Mouse (Mus musculus) lung, embryonic 14.5 days (tissue): ENCODE data around the gene Gns. TPM values are rescaled to one million over a fixed set of nuclear protein-coding genes. Genes with fewer than 3 reads are reported as not detected.

Experiments used
- ATAC-seq: fragments of 200-750 bp; cut with Nextera tagmentation; 2 replicates; pipeline ENCODE4 v1.8.0; 2017; ENCODE audit warnings: mild to moderate bottlenecking, moderate TSS enrichment, moderate library complexity; ENCODE audit not compliant: insufficient read depth
- DNase-seq: peaks from one replicate; pipeline ENCODE4 v3.0.0-alpha.2; 2015
- H3K27ac ChIP-seq: fragments of 300-500 bp; sonication (generic); 2 replicates; pipeline ENCODE4 v1.5.1; 2014; ENCODE audit warnings: low read depth, mild to moderate bottlenecking, moderate library complexity
- H3K27me3 ChIP-seq: fragments of 300-500 bp; sonication (generic); 2 replicates; pipeline ENCODE4 v1.6.1; 2014; ENCODE audit warnings: low read length, control low read depth; ENCODE audit not compliant: insufficient read depth
- H3K36me3 ChIP-seq: fragments of 300-500 bp; sonication (generic); 2 replicates; pipeline ENCODE4 v1.6.1; 2014; ENCODE audit warnings: control low read depth; ENCODE audit not compliant: insufficient read depth
- H3K4me1 ChIP-seq: fragments of 300-500 bp; sonication (generic); 2 replicates; pipeline ENCODE4 v1.6.1; 2014; ENCODE audit warnings: antibody characterized with exemption, control low read depth; ENCODE audit not compliant: insufficient read depth
- H3K4me2 ChIP-seq: fragments of 300-500 bp; sonication (generic); 2 replicates; pipeline ENCODE4 v1.6.1; 2014; ENCODE audit warnings: mild to moderate bottlenecking
- H3K4me3 ChIP-seq: fragments of 300-500 bp; sonication (generic); 2 replicates; pipeline ENCODE4 v1.5.1; 2014; ENCODE audit warnings: low read depth, low read length
- H3K9ac ChIP-seq: fragments of 300-500 bp; sonication (generic); 2 replicates; pipeline ENCODE4 v1.6.1; 2014
- H3K9me3 ChIP-seq: fragments of 300-500 bp; sonication (generic); 2 replicates; pipeline ENCODE4 v1.6.1; 2016; ENCODE audit warnings: low read depth, low read length, control low read depth
- CTCF ChIP-seq: IDR thresholded peaks from 2 replicates; pipeline ENCODE4 v1.5.1; 2016; ENCODE audit warnings: antibody characterized with exemption, low read depth
- WGBS: fragments of 180-500 bp; shearing (Covaris S2); extraction: QIAGEN DNeasy Blood & Tissue Kit; methylation state at CpG from one replicate; pipeline ENCODE4 v1.1.7; 2014; 5-methylcytosine and 5-hydroxymethylcytosine counted together
- polyA plus RNA-seq: library from polyadenylated mRNA; unstranded; fragments of >200 nt; fragmentation: Nextera tagmentation; extraction: Ambion mirVana; gene quantifications from 2 replicates; pipeline ENCODE4 v1.2.1, GENCODE M21; 2014

The Gns gene
- polyA plus RNA-seq, 1 experiment from 2014 or later: 46.9 TPM

GRCm38 (mm10) chr10:121429981-121430682 lies 65.2 kb downstream of the Gns start:
- WGBS: 12% methylated on average over 14 of the region's 14 CpGs
- peak; percentile 4; the same call in 1 of the 2 replicates for ATAC-seq
- DNase-seq: peak; percentile 69
- no peak overlapping the region; the same call in 1 of the 2 replicates for H3K4me3 ChIP-seq
- H3K27ac ChIP-seq: peak overlapping the region; percentile 88
- no peak for TF ChIP-seq CTCF
- peak overlapping the region; percentile 26; the same call in 1 of the 2 replicates for H3K9ac ChIP-seq
- H3K36me3 ChIP-seq: no peaks in the 10 kb centered on the region
- H3K4me1 ChIP-seq: peaks cover 58% of the 10 kb centered on the region
- H3K4me2 ChIP-seq: peak overlapping the region; percentile 55
- H3K9me3 ChIP-seq: no peaks in the 10 kb centered on the region
- no peaks in the 10 kb centered on the region for H3K27me3 ChIP-seq

GRCm38 (mm10) chr10:121430764-121431540 lies 66.1 kb downstream of the Gns start:
- Histone ChIP-seq H3K9me3 (no peaks in the 10 kb centered on the region), H3K27ac (peak overlapping the region; percentile 88), H3K9ac (no peak overlapping the region), H3K4me3 (no peak overlapping the region), H3K4me1 (peaks cover 62% of the 10 kb centered on the region), H3K4me2 (peak overlapping the region; percentile 55), H3K36me3 (no peaks in the 10 kb centered on the region), H3K27me3 (no peaks in the 10 kb centered on the region)
- ATAC-seq: no peak
- 55% methylated on average over 15 of the region's 15 CpGs for WGBS
- TF ChIP-seq CTCF: no peak
- DNase-seq: no peak

DNA sequence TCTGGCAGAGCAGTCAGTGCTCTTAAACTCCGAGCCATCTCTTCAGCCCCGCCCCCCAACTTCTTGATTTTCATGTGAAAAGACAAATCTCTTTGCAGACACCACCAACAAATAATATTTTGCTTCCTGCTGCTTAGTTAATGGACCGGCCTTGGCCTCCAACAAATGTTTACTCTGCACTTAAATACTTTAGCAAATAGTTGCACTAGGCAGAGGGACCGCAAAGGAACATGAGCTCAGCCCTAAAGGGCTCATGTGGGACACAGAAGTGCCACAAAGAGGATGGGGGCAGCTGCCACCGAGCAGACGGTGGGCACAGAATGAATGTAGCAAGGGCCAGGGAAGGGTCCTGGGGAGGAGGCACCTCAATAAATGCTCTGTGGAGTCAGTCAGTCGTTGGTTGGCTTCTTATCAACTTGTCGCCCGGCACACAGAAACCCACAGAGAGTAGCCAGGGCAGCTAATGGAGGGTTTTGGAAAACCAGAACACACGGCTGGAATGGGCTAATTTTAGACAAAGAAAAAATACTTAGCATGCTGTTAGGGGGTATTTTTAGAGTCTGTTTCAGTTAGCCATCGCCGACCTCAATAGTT lies 67.2 kb downstream of the Gns start:
- Histone ChIP-seq H3K27me3 (no peaks in the 10 kb centered on the region), H3K27ac (peak overlapping the region; percentile 88), H3K4me2 (peak overlapping the region; percentile 43), H3K9ac (0 out of 2 replicates have a peak overlapping the region, but pooled peaks have one; percentile 26), H3K4me1 (peaks cover 66% of the 10 kb centered on the region), H3K9me3 (no peaks in the 10 kb centered on the region), H3K36me3 (no peaks in the 10 kb centered on the region), H3K4me3 (no peak overlapping the region)
- TF ChIP-seq CTCF: no peak
- DNase-seq: peak; percentile 75
- WGBS: 16% methylated on average over 12 of the region's 12 CpGs
- ATAC-seq: peak; percentile 3; the same call in 1 of the 2 replicates

GRCm38 (mm10) chr10:121432635-121433280 lies 67.9 kb downstream of the Gns start:
- Histone ChIP-seq H3K27me3 (no peaks in the 10 kb centered on the region), H3K27ac (peak overlapping the region; percentile 88), H3K36me3 (no peaks in the 10 kb centered on the region), H3K4me2 (peak overlapping the region; percentile 43), H3K9ac (peak overlapping the region; percentile 26), H3K9me3 (no peaks in the 10 kb centered on the region), H3K4me1 (peaks cover 65% of the 10 kb centered on the region), H3K4me3 (no peak overlapping the region)
- TF ChIP-seq CTCF: no peak
- peak; percentile 50 for DNase-seq
- no peak for ATAC-seq
- 31% methylated on average over 16 of the region's 16 CpGs for WGBS

DNA sequence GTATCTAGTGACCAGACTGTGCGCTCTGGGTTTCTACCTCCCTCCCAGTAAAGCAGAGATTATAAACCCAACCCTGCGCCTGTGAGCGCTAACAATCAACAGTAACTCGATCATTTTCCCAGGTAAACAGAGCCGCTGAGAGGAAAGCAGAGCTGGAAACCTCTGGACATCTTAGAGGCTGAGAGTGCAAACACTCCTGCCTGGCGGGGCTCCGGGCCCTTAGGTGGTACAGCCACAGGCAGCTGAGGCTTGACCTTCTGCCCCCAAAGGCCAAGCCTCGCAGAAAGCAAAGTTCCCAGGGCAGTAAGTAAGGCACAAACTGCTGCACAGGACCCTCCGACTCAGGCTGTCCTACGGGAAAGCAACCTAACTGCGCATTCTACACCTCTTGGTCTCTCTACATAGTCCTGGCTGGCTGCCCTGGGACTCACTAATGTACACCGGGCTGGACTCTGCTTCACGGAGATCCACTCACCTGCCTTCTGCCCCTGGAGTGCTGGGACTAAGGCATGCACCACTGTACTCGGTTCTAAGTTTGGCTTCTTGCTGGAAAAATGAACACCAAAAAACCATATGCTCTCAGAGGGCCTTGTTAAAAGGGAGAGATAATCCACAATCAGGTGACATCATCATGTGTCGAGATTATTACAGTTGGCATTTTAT lies 69.7 kb downstream of the Gns start:
- H3K9ac ChIP-seq: no peak overlapping the region

DNA sequence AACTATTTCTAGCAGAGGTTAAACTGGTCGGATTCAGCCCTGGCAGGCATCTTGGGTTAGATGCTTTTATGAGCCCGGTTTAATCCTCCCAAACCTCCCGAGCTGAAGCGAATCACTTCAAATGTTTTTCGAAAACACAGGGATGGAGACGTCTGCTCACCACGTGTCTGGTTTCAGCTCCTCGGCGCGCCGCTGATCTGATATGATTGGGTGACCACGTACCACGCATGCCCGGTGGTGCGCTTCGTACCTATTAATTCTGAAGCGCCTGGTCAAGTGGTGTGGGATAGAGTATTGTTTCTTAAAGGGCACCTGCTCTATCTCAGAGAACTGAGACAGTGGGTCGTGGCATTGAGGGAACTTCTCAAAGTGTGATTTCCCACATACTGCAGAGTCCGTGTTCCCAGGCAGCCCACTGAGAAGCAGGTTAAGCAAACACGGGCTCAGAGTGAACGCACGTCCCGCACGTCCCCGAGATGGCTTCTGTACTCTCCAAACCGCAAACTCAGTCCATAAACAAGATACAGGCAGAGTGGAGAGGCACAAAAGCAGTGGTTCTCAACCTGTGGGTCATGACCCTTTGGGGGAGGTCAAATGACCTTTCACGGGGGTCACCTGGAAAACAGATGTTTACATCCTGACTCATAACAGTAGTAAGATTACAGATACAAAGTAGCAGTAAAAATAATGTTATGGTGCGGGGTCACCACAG lies 70.8 kb downstream of the Gns start:
- Histone ChIP-seq H3K36me3 (no peaks in the 10 kb centered on the region), H3K27ac (no peak overlapping the region), H3K9ac (no peak overlapping the region), H3K4me2 (peak overlapping the region; percentile 7; the same call in 1 of the 2 replicates), H3K9me3 (no peaks in the 10 kb centered on the region), H3K27me3 (no peaks in the 10 kb centered on the region), H3K4me3 (no peak overlapping the region), H3K4me1 (peaks cover 39% of the 10 kb centered on the region)
- DNase-seq (no peak), ATAC-seq (no peak)
- no peak for TF ChIP-seq CTCF
- 43% methylated on average over 28 of the region's 28 CpGs for WGBS

More for the DNA sequence above, 69.7 kb downstream of the Gns start:
- H3K27ac ChIP-seq: peak overlapping the region; percentile 50; the same call in 1 of the 2 replicates
- peaks cover 50% of the 10 kb centered on the region for H3K4me1 ChIP-seq
- no peak overlapping the region for H3K4me2 ChIP-seq
- H3K4me3 ChIP-seq: no peak overlapping the region
- TF ChIP-seq CTCF: no peak
- WGBS: 61% methylated on average over 15 of the region's 15 CpGs
- no peaks in the 10 kb centered on the region for H3K9me3 ChIP-seq
- no peaks in the 10 kb centered on the region for H3K27me3 ChIP-seq
- DNase-seq (no peak), ATAC-seq (no peak)
- H3K36me3 ChIP-seq: no peaks in the 10 kb centered on the region
